21 mouse cellular contexts compared by ENCODE assay signal in genomic region chr6:49331369-49332059, GRCm38 (mm10). TPM values are rescaled to one million over a fixed set of nuclear protein-coding genes. Genes with fewer than 3 reads are reported as not detected.
A peak's percentile ranks its signal among the peaks of the same experiment; 100 is the strongest.
DNase-seq lines count a peak whose midpoint lies in the region; ATAC-seq and TF ChIP-seq lines count a peak whose summit lies in the region.
"Had no signal": no experiment of that assay in that cellular context is flagged by ENCODE, and none has a peak within 500 bp of the region (broad histone marks: within the 10 kb centered on the region; RNA-seq: fewer than 3 reads in every experiment).

No protein-coding gene starts in this region.

- no peaks in the 10 kb centered on the region for H3K27me3 ChIP-seq in heart, embryonic 16.5 days (ENCODE audit: control insufficient read depth, insufficient read depth, low read length)
- H3K27me3 ChIP-seq in lung, embryonic 16.5 days (ENCODE audit: control insufficient read depth, insufficient read depth, low read depth, low read length): no peaks in the 10 kb centered on the region
- H3K27me3 ChIP-seq in CH12.LX (replicated peaks): no peaks in the 10 kb centered on the region
- H3K27me3 ChIP-seq: hindbrain, embryonic 12.5 days; neural tube, embryonic 12.5 days had no signal

- dilution Hi-C loops in CH12.LX (cut with MboI; ENCODE audit: extremely low pct_ligation_motif_present, extremely low pct_unique_long_range_greater_than_20kb, low sequenced_read_pairs): no loop called here

- 0 out of 2 replicates have a peak overlapping the region, but pooled peaks have one; percentile 7 for H3K27ac ChIP-seq in heart, embryonic 16.5 days (ENCODE audit: low read length)
- no peak overlapping the region for H3K27ac ChIP-seq in lung, embryonic 16.5 days (ENCODE audit: low read length)
- H3K27ac ChIP-seq in CH12.LX (ENCODE audit: insufficient read depth, low read depth): no peak overlapping the region
- H3K27ac ChIP-seq in cortical plate, adult 2 months (ENCODE audit: insufficient read depth, low read length): no peak overlapping the region
- H3K27ac ChIP-seq: embryonic facial prominence, embryonic 10.5 days; gastrocnemius, adult 2 months; hindbrain, embryonic 12.5 days; neural tube, embryonic 12.5 days had no signal

- 41% methylated on average over 5 of the region's 5 CpGs for WGBS in heart, embryonic 16.5 days
- 52% methylated on average over 5 of the region's 5 CpGs for WGBS in lung, embryonic 16.5 days

- no peak for DNase-seq in heart, adult 9 months (ENCODE audit: low spot score in 2 of 2)
- DNase-seq in lung, postnatal 25 days (ENCODE audit: low spot score): no peak
- DNase-seq in CH12.LX (ENCODE audit: extremely low read depth): peak; percentile 55
- no peak for DNase-seq in adrenal gland, postnatal 4 days (ENCODE audit: low spot score in 2 of 2)
- DNase-seq: adrenal gland, postnatal 25 days; cerebellum, adult 2 months; gastrocnemius, adult 2 months; kidney, adult 18-20 months; kidney, postnatal 10 days; left cerebral cortex, postnatal 4 days; lung, postnatal 10 days; right cerebral cortex, postnatal 4 days had no signal

- no peak for ATAC-seq in heart, embryonic 16.5 days (replicated peaks; ENCODE audit: extremely low read depth, insufficient read depth, low FRiP score)
- no peak for ATAC-seq in lung, embryonic 16.5 days (ENCODE audit: low read depth)
- ATAC-seq: activated CD4-positive, CD25-positive, alpha-beta regulatory T cell, adult 4 months; CD4-positive, CD25-positive, alpha-beta regulatory T cell, adult 4 months had no signal

- no peak overlapping the region for H3K9ac ChIP-seq in heart, embryonic 16.5 days (ENCODE audit: low read length)
- no peak overlapping the region for H3K9ac ChIP-seq in lung, embryonic 16.5 days (ENCODE audit: low read length)
- H3K9ac ChIP-seq in CH12.LX (ENCODE audit: insufficient read depth, low read depth): no peak overlapping the region
- H3K9ac ChIP-seq: hindbrain, embryonic 12.5 days; neural tube, embryonic 12.5 days had no signal

- no peak overlapping the region for H3K4me3 ChIP-seq in heart, embryonic 16.5 days (ENCODE audit: low read length)
- H3K4me3 ChIP-seq in lung, embryonic 16.5 days (ENCODE audit: low read length): no peak overlapping the region
- H3K4me3 ChIP-seq in CH12.LX (replicated peaks in 1 of 3; ENCODE audit: low read depth in 2 of 3, low read length in 2 of 3, poor library complexity in 1 of 3): no peak overlapping the region
- 0 out of 2 replicates have a peak overlapping the region, but pooled peaks have one; percentile 17 for H3K4me3 ChIP-seq in cortical plate, adult 2 months (ENCODE audit: insufficient read depth, low read length)
- H3K4me3 ChIP-seq: embryonic facial prominence, embryonic 10.5 days; gastrocnemius, adult 2 months; hindbrain, embryonic 12.5 days; neural tube, embryonic 12.5 days had no signal

- in situ Hi-C loops in CH12.LX (cut with MboI; ENCODE audit: low pct_ligation_motif_present, low pct_unique_long_range_greater_than_20kb, low sequenced_read_pairs): no loop called here

- TF ChIP-seq RAD21 in CH12.LX (IDR thresholded peaks at IDR 0.05; ENCODE audit: low read depth, low read length): no peak

- no peaks in the 10 kb centered on the region for H3K36me3 ChIP-seq in heart, embryonic 16.5 days (ENCODE audit: control insufficient read depth, insufficient read depth)
- peaks cover 2% of the 10 kb centered on the region; the same call in 1 of the 2 replicates for H3K36me3 ChIP-seq in lung, embryonic 16.5 days (ENCODE audit: control insufficient read depth, insufficient read depth, low read length)
- H3K36me3 ChIP-seq in CH12.LX (replicated peaks in 1 of 2; ENCODE audit: control insufficient read depth in 1 of 2, insufficient read depth in 1 of 2, low read length in 1 of 2): peaks cover 0 to 18% of the 10 kb centered on the region in 2 experiments
- H3K36me3 ChIP-seq: embryonic facial prominence, embryonic 10.5 days; hindbrain, embryonic 12.5 days; neural tube, embryonic 12.5 days had no signal

- H3K4me2 ChIP-seq in heart, embryonic 16.5 days (ENCODE audit: low read depth, low read length): peak overlapping the region; percentile 28; the same call in 1 of the 2 replicates
- H3K4me2 ChIP-seq in lung, embryonic 16.5 days (ENCODE audit: low read depth, low read length): 0 out of 2 replicates have a peak overlapping the region, but pooled peaks have one; percentile 13
- no peak overlapping the region for H3K4me2 ChIP-seq in CH12.LX (ENCODE audit: insufficient read depth, low read depth, poor library complexity, severe bottlenecking)
- H3K4me2 ChIP-seq: hindbrain, embryonic 12.5 days; neural tube, embryonic 12.5 days had no signal

- no peak for TF ChIP-seq POLR2A in CH12.LX (IDR thresholded peaks at IDR 0.05; ENCODE audit: low read depth, low read length)
- TF ChIP-seq POLR2A in cortical plate, adult 2 months (IDR thresholded peaks at IDR 0.05; ENCODE audit: extremely low read depth, insufficient read depth, low read length): no peak

- TF ChIP-seq EP300 in CH12.LX (IDR thresholded peaks at IDR 0.05; ENCODE audit: low read length): peak; percentile 76

- no peak for TF ChIP-seq CTCF in CH12.LX (conservative IDR thresholded peaks at IDR 0.05 in 1 of 2, IDR thresholded peaks at IDR 0.05 in 1 of 2; ENCODE audit: low read depth in 2 of 2, low read length in 2 of 2)
- no peak for TF ChIP-seq CTCF in cortical plate, adult 2 months (IDR thresholded peaks at IDR 0.05; ENCODE audit: extremely low read depth, insufficient read depth, low read length)

- H3K9me3 ChIP-seq in heart, embryonic 16.5 days (replicated peaks; ENCODE audit: control insufficient read depth, low read length): no peaks in the 10 kb centered on the region
- no peaks in the 10 kb centered on the region for H3K9me3 ChIP-seq in lung, embryonic 16.5 days (ENCODE audit: control insufficient read depth, low read length)
- H3K9me3 ChIP-seq in CH12.LX (replicated peaks; ENCODE audit: low read length): no peaks in the 10 kb centered on the region
- H3K9me3 ChIP-seq: embryonic facial prominence, embryonic 10.5 days; G1E; hindbrain, embryonic 12.5 days; neural tube, embryonic 12.5 days had no signal

- no peaks in the 10 kb centered on the region for H3K79me2 ChIP-seq in CH12.LX (replicated peaks; ENCODE audit: control insufficient read depth, extremely low read depth, insufficient read depth, poor library complexity, severe bottlenecking)

- peaks cover 10% of the 10 kb centered on the region for H3K4me1 ChIP-seq in heart, embryonic 16.5 days (ENCODE audit: control insufficient read depth, insufficient read depth, low read length)
- H3K4me1 ChIP-seq in lung, embryonic 16.5 days (replicated peaks; ENCODE audit: control insufficient read depth, insufficient read depth, low read length): no peaks in the 10 kb centered on the region
- peaks cover 9 to 21% of the 10 kb centered on the region in 2 experiments for H3K4me1 ChIP-seq in CH12.LX (ENCODE audit: control insufficient read depth in 1 of 2, insufficient read depth in 2 of 2)
- no peaks in the 10 kb centered on the region for H3K4me1 ChIP-seq in cortical plate, adult 2 months (ENCODE audit: control insufficient read depth, insufficient read depth, low read length)
- H3K4me1 ChIP-seq: embryonic facial prominence, embryonic 10.5 days; hindbrain, embryonic 12.5 days; neural tube, embryonic 12.5 days had no signal

TF ChIP-seq in CH12.LX, 34 proteins besides CTCF, POLR2A, EP300 and RAD21:
- no peak for TF ChIP-seq ZKSCAN1 (IDR thresholded peaks at IDR 0.05; ENCODE audit: borderline replicate concordance, low read depth, low read length)
- no peak for TF ChIP-seq USF1 (IDR thresholded peaks at IDR 0.05; ENCODE audit: low read depth, low read length)
- TF ChIP-seq IRF4 (IDR thresholded peaks at IDR 0.05; ENCODE audit: low read depth, low read length): peak; percentile 70
- no peak for TF ChIP-seq ZNF384 (IDR thresholded peaks at IDR 0.05; ENCODE audit: low read depth, low read length)

RNA-seq across cellular contexts. Expression of gene Ccdc126, which starts 12.4 kb away (rescaled TPM):
- 7.5 and 9.9 TPM in 2 replicates for polyA plus RNA-seq in heart, embryonic 16.5 days (2015; fragmentation: Nextera tagmentation; extraction: Ambion mirVana)
- 14.3 and 14.6 TPM in 2 replicates for polyA plus RNA-seq in lung, embryonic 16.5 days (2015; fragmentation: Nextera tagmentation; extraction: Ambion mirVana)
- 2.1 and 2.3 TPM in 2 replicates for total RNA-seq in CH12.LX (2012; rRNA removed)
- total RNA-seq in CH12.LX (2014; rRNA removed): 6.1 and 6.3 TPM in 2 replicates
- 2.8 TPM in 2 replicates for polyA plus RNA-seq in CH12.LX (2012; ENCODE audit: insufficient read length, low read depth)
- polyA plus RNA-seq in cortical plate, adult 2 months (2012; rRNA removed): 8.4 and 9.4 TPM in 2 replicates
- 10 to 100 TPM in 1 of 2 experiments, 1 to 10 TPM in 1; 9.2 to 10.2 TPM for total RNA-seq in adrenal gland, postnatal 4 days (2021)

RNA-seq across cellular contexts. Expression of gene Fam221a, which starts 36.0 kb away (rescaled TPM):
- 3.9 and 5.4 TPM in 2 replicates for polyA plus RNA-seq in heart, embryonic 16.5 days (2015; fragmentation: Nextera tagmentation; extraction: Ambion mirVana)
- 10.9 and 11.4 TPM in 2 replicates for polyA plus RNA-seq in lung, embryonic 16.5 days (2015; fragmentation: Nextera tagmentation; extraction: Ambion mirVana)
- total RNA-seq in CH12.LX (2012; rRNA removed): not detected in 2 replicates
- total RNA-seq in CH12.LX (2014; rRNA removed): not detected in 2 replicates
- polyA plus RNA-seq in CH12.LX (2012; ENCODE audit: insufficient read length, low read depth): not detected in 2 replicates
- polyA plus RNA-seq in cortical plate, adult 2 months (2012; rRNA removed): 1.5 and 2.0 TPM in 2 replicates
- total RNA-seq in adrenal gland, postnatal 4 days (2021): 1 to 10 TPM; 7.1 to 7.5 TPM
